Mouse (Mus musculus) forebrain, postnatal 0 days (tissue): ENCODE data around the gene Rilpl1. TPM values are rescaled to one million over a fixed set of nuclear protein-coding genes. Genes with fewer than 3 reads are reported as not detected.

Experiments
- ATAC-seq: fragments of 200-750 bp; cut with Nextera tagmentation; 2 replicates; pipeline ENCODE4 v1.8.0; 2017; ENCODE audit warnings: mild to moderate bottlenecking, moderate library complexity
- DNase-seq: peaks from one replicate; pipeline ENCODE4 v3.0.0-alpha.2; 2015
- H3K27ac ChIP-seq: fragments of 300-500 bp; sonication (generic); 2 replicates; pipeline ENCODE4 v1.5.1; 2014; ENCODE audit warnings: low read depth, mild to moderate bottlenecking, antibody characterized with exemption, low read length, moderate library complexity, mixed read lengths
- H3K27me3 ChIP-seq: fragments of 300-500 bp; sonication (generic); 2 replicates; pipeline ENCODE4 v1.6.1; 2014; ENCODE audit warnings: mild to moderate bottlenecking, low read length, mixed read lengths; ENCODE audit not compliant: insufficient read depth
- H3K36me3 ChIP-seq: fragments of 300-500 bp; sonication (generic); 2 replicates; pipeline ENCODE4 v1.6.1; 2014; ENCODE audit warnings: mild to moderate bottlenecking, moderate library complexity; ENCODE audit not compliant: insufficient read depth
- H3K4me1 ChIP-seq: fragments of 300-500 bp; sonication (generic); 2 replicates; pipeline ENCODE4 v1.6.1; 2014; ENCODE audit warnings: antibody characterized with exemption; ENCODE audit not compliant: insufficient read depth
- H3K4me2 ChIP-seq: fragments of 300-500 bp; sonication (generic); 2 replicates; pipeline ENCODE4 v1.6.1; 2014; ENCODE audit warnings: low read depth, mild to moderate bottlenecking, moderate library complexity
- H3K4me3 ChIP-seq: fragments of 300-500 bp; sonication (generic); 2 replicates; pipeline ENCODE4 v1.5.1; 2014; ENCODE audit warnings: low read depth, low read length, mixed read lengths
- H3K9ac ChIP-seq: fragments of 300-500 bp; sonication (generic); 2 replicates; pipeline ENCODE4 v1.6.1; 2014; ENCODE audit warnings: mild to moderate bottlenecking
- H3K9me3 ChIP-seq: fragments of 300-500 bp; sonication (generic); 2 replicates; pipeline ENCODE4 v1.6.1; 2016; ENCODE audit warnings: low read length
- CTCF ChIP-seq: sonication (generic); IDR thresholded peaks from 2 replicates; pipeline ENCODE4 v1.5.1; 2016; ENCODE audit warnings: antibody characterized with exemption, control low read depth, low read depth
- WGBS: fragments of 180-500 bp; shearing (Covaris S2); extraction: QIAGEN DNeasy Blood & Tissue Kit; methylation state at CpG from one replicate; pipeline ENCODE4 v1.1.7; 2014; 5-methylcytosine and 5-hydroxymethylcytosine counted together
- polyA plus RNA-seq: library from polyadenylated mRNA; unstranded; fragments of >200 nt; fragmentation: Nextera tagmentation; extraction: Ambion mirVana; gene quantifications from 2 replicates; pipeline ENCODE4 v1.2.1, GENCODE M21; 2015
- total RNA-seq: library from RNA; depleted of rRNA; stranded (reverse); fragments of >200 nt; gene quantifications from 2 replicates; pipeline ENCODE4 v1.2.3, GENCODE M21; 2014

The Rilpl1 gene
- total and polyA plus RNA-seq, 2 experiments from 2014 or later: 10.0 to 11.8 TPM

GRCm38 (mm10) chr5:124529697-124530096 is 1.5 kb downstream of the Rilpl1 start:
- Histone ChIP-seq H3K4me1 (peaks cover 11% of the 10 kb centered on the region), H3K27ac (no peak overlapping the region), H3K27me3 (no peaks in the 10 kb centered on the region), H3K9ac (no peak overlapping the region), H3K9me3 (no peaks in the 10 kb centered on the region), H3K36me3 (no peaks in the 10 kb centered on the region), H3K4me2 (peak overlapping the region; percentile 78), H3K4me3 (peak overlapping the region; percentile 69)
- TF ChIP-seq CTCF: no peak
- DNase-seq: no peak
- WGBS: 73% methylated on average over 8 of the region's 8 CpGs
- no peak for ATAC-seq

GRCm38 (mm10) chr5:124529191-124529651 is 2.0 kb downstream of the Rilpl1 start:
- no peak for ATAC-seq
- Histone ChIP-seq H3K27ac (no peak overlapping the region), H3K36me3 (no peaks in the 10 kb centered on the region), H3K4me1 (peaks cover 11% of the 10 kb centered on the region), H3K9me3 (no peaks in the 10 kb centered on the region), H3K4me3 (no peak overlapping the region), H3K9ac (no peak overlapping the region), H3K4me2 (peak overlapping the region; percentile 78), H3K27me3 (no peaks in the 10 kb centered on the region)
- no peak for TF ChIP-seq CTCF
- 38% methylated on average over 8 of the region's 8 CpGs for WGBS
- no peak for DNase-seq

- ATAC-seq (no peak), DNase-seq (no peak)
- peaks cover 11% of the 10 kb centered on the region for H3K4me1 ChIP-seq
- no peak for TF ChIP-seq CTCF
- H3K4me3 ChIP-seq: no peak overlapping the region
- no peaks in the 10 kb centered on the region for H3K36me3 ChIP-seq
- H3K27ac ChIP-seq: no peak overlapping the region
- no peak overlapping the region for H3K9ac ChIP-seq
- H3K27me3 ChIP-seq: no peaks in the 10 kb centered on the region
- 34% methylated on average over 9 of the region's 9 CpGs for WGBS
- H3K4me2 ChIP-seq: peak overlapping the region; percentile 78
- H3K9me3 ChIP-seq: no peaks in the 10 kb centered on the region
Observed at GRCm38 (mm10) chr5:124528791-124529190, 2.4 kb downstream of the Rilpl1 start.

GRCm38 (mm10) chr5:124528351-124528750 is 2.8 kb downstream of the Rilpl1 start:
- no peaks in the 10 kb centered on the region for H3K27me3 ChIP-seq
- no peak overlapping the region for H3K9ac ChIP-seq
- 72% methylated on average over 4 of the region's 4 CpGs for WGBS
- no peak for TF ChIP-seq CTCF
- DNase-seq (no peak), ATAC-seq (no peak)
- no peaks in the 10 kb centered on the region for H3K9me3 ChIP-seq
- no peak overlapping the region for H3K27ac ChIP-seq
- H3K4me3 ChIP-seq: no peak overlapping the region
- H3K4me1 ChIP-seq: peaks cover 11% of the 10 kb centered on the region
- H3K4me2 ChIP-seq: no peak overlapping the region; the same call in 1 of the 2 replicates
- no peaks in the 10 kb centered on the region for H3K36me3 ChIP-seq

GRCm38 (mm10) chr5:124524943-124525342 is 6.2 kb downstream of the Rilpl1 start:
- H3K4me2 ChIP-seq: no peak overlapping the region
- no peak overlapping the region for H3K9ac ChIP-seq
- no peak for ATAC-seq
- H3K27ac ChIP-seq: no peak overlapping the region
- peaks cover 5% of the 10 kb centered on the region for H3K4me1 ChIP-seq
- no peak for TF ChIP-seq CTCF
- H3K9me3 ChIP-seq: no peaks in the 10 kb centered on the region
- no peaks in the 10 kb centered on the region for H3K27me3 ChIP-seq
- H3K36me3 ChIP-seq: no peaks in the 10 kb centered on the region; the same call in 1 of the 2 replicates
- DNase-seq: no peak
- 96% methylated on average over 5 of the region's 5 CpGs for WGBS
- no peak overlapping the region for H3K4me3 ChIP-seq

GRCm38 (mm10) chr5:124523032-124523431 is 8.2 kb downstream of the Rilpl1 start:
- ATAC-seq: no peak
- Histone ChIP-seq H3K4me2 (no peak overlapping the region), H3K9ac (no peak overlapping the region), H3K27me3 (no peaks in the 10 kb centered on the region), H3K4me1 (no peaks in the 10 kb centered on the region), H3K27ac (no peak overlapping the region), H3K9me3 (no peaks in the 10 kb centered on the region), H3K4me3 (no peak overlapping the region), H3K36me3 (no peaks in the 10 kb centered on the region; the same call in 1 of the 2 replicates)
- DNase-seq: no peak
- 92% methylated on average over 8 of the region's 8 CpGs for WGBS
- TF ChIP-seq CTCF: peak; percentile 36

- no peak overlapping the region for H3K9ac ChIP-seq
- H3K4me2 ChIP-seq: no peak overlapping the region
- no peak for DNase-seq
- no peak for ATAC-seq
- TF ChIP-seq CTCF: no peak
- 91% methylated on average over 4 of the region's 4 CpGs for WGBS
- no peaks in the 10 kb centered on the region for H3K9me3 ChIP-seq
- no peaks in the 10 kb centered on the region; the same call in 1 of the 2 replicates for H3K36me3 ChIP-seq
- H3K27me3 ChIP-seq: no peaks in the 10 kb centered on the region
- H3K4me3 ChIP-seq: no peak overlapping the region
- no peak overlapping the region for H3K27ac ChIP-seq
- no peaks in the 10 kb centered on the region for H3K4me1 ChIP-seq
Observed at GRCm38 (mm10) chr5:124521588-124521987, 9.6 kb downstream of the Rilpl1 start.

GRCm38 (mm10) chr5:124518648-124519047 is 12.5 kb downstream of the Rilpl1 start:
- Histone ChIP-seq H3K4me2 (no peak overlapping the region), H3K36me3 (peaks cover 2% of the 10 kb centered on the region), H3K9me3 (no peaks in the 10 kb centered on the region), H3K27ac (no peak overlapping the region), H3K27me3 (no peaks in the 10 kb centered on the region), H3K9ac (no peak overlapping the region), H3K4me3 (no peak overlapping the region), H3K4me1 (no peaks in the 10 kb centered on the region)
- DNase-seq (no peak), ATAC-seq (no peak)
- 73% methylated on average over 10 of the region's 10 CpGs for WGBS
- no peak for TF ChIP-seq CTCF
